Mouse (Mus musculus) thymus, adult 18-20 months (tissue): ENCODE data around the gene Vgll4.
A peak's percentile ranks its signal among the peaks of the same experiment; 100 is the strongest.

Experiments
- DNase-seq, 2 experiments: peaks; one replicate each; pipeline ENCODE4 v3.0.0; 2022; ENCODE audit warnings: mixed read lengths in 2 of 2

Gene Vgll4

GRCm38 (mm10) chr6:114970895-114971294 is 1.1 kb upstream of the Vgll4 start:
- no peak for DNase-seq

DNA sequence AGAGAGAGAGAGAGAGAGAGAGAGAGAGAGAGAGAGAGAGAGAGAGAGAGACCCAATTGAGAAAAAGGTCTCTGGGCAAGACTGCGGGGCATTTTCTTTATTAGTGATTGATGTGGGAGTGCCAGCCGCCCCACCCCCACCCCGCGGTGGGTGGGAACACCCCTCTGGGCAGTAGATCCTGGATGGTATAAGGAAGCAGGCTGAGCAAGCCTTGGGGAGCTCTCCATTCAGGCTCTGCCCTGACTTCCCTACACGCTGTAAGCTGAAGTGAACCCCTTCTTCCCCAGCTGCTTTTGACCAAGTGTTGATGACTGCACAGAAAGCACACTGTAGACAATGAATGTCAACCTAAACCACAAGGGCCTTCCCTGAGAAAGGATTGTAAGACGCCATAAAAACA is 592 bp upstream of the Vgll4 start:
- no peak for DNase-seq

GRCm38 (mm10) chr6:114968361-114969212 is 1.2 kb downstream of the Vgll4 start:
- DNase-seq = peak; percentile 14 to 31

- DNase-seq = no peak
Observed at GRCm38 (mm10) chr6:114967623-114968022, 2.2 kb downstream of the Vgll4 start.

DNA sequence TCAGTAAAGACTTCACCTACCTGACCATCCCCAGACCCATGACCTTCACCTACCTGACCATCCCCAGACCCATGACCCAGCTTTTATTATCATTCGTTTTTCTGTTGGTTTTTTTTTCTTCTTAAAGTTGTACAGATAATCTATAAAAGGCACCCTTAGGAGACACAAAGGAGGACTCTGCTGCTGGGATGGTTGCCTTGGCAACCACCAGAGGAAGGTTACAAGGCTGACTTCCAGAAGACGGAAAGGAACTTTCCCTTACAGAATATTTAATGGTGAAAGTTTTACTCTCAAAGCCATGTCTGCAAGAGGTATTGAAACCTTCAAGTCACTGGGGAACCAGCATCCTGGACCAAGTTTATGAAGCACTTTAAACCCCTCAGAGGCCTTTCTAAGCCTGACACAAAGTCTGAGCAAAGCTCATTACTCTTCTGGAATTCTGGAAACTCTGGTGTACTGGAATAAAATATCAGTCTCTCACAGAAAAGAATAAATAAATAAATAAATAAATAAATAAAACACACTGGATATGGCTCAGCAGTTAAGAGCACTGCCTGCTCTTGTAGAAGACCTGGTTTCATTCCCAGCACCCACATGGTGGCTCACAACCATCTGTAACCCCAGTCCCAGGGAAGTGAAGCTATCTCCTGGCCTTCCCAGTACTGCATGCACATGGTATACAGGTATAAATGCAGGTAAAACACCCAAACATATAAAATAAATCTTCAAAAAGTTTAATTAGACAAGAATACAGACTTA is 3.2 kb downstream of the Vgll4 start:
- DNase-seq = no peak

GRCm38 (mm10) chr6:114965802-114966201 is 4.0 kb downstream of the Vgll4 start:
- DNase-seq = no peak

- DNase-seq = no peak
Observed at GRCm38 (mm10) chr6:114965396-114965795, 4.4 kb downstream of the Vgll4 start.

- DNase-seq = no peak
Observed at GRCm38 (mm10) chr6:114964235-114964634, 5.6 kb downstream of the Vgll4 start.

DNA sequence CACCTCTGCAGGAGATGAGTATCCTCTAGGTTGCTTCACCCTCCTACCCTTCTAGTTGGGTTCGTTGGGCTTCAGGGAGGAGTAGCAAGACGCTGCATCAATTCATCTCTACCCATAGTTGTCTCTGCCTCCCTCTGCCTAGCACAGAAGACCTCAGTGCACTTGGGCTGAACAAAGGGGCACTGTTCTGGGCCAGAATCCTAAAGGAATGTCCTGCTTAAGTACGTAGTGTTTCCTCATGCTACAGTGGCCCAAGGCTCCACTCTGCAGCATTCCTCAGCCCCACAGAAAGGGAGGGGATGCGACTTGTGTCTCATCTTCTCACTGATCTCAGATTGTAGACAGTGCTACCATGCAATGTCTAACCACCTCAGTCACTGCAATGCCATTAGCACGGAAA is 6.2 kb downstream of the Vgll4 start:
- DNase-seq = no peak

GRCm38 (mm10) chr6:114961276-114962068 is 8.3 kb downstream of the Vgll4 start:
- DNase-seq = no peak

- no peak for DNase-seq
Observed at GRCm38 (mm10) chr6:114959012-114959398, 10.8 kb downstream of the Vgll4 start.

- no peak for DNase-seq
Observed at GRCm38 (mm10) chr6:114958249-114959011, 11.4 kb downstream of the Vgll4 start.

DNA sequence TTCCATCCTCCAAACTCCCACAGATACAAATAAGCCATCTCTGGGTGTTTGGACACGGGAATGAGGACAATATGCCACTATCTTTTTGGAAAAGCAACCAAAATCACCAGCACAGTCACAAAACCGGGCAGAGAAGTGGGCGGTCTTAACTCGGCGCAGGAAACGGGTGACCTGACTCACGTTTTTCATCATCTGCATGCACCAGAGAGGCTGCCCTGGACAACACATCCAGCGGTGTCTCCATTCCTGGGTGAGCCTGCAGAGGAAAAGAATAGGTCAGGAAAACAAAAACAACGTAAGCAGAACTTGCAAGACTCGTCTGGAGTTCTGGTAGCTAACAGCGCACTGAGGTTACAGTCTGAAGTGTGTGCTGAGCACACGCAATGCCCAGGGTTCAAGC is 12.0 kb downstream of the Vgll4 start:
- no peak for DNase-seq

- DNase-seq = no peak
Observed at GRCm38 (mm10) chr6:114954496-114954895, 15.3 kb downstream of the Vgll4 start.

DNA sequence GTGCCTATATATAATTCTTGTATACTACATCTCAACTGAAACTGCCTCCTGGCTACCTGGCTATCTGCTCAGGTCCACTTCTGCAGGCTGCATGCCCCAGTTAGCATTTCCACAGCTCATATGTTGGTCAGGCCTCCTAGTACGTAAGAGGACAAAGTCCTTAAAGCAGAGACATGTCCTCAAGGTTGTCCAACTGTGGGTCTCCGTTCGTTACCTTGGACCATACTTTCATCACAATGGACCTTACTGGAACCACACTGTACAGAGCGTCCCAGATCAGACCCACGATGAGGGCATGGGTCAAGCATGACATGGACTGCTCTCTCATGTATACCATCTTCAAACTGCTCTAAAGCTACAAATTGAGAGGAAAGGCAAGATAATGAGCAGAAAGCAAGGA is 16.2 kb downstream of the Vgll4 start:
- DNase-seq = no peak

GRCm38 (mm10) chr6:114952356-114952755 is 17.4 kb downstream of the Vgll4 start:
- DNase-seq = no peak

DNA sequence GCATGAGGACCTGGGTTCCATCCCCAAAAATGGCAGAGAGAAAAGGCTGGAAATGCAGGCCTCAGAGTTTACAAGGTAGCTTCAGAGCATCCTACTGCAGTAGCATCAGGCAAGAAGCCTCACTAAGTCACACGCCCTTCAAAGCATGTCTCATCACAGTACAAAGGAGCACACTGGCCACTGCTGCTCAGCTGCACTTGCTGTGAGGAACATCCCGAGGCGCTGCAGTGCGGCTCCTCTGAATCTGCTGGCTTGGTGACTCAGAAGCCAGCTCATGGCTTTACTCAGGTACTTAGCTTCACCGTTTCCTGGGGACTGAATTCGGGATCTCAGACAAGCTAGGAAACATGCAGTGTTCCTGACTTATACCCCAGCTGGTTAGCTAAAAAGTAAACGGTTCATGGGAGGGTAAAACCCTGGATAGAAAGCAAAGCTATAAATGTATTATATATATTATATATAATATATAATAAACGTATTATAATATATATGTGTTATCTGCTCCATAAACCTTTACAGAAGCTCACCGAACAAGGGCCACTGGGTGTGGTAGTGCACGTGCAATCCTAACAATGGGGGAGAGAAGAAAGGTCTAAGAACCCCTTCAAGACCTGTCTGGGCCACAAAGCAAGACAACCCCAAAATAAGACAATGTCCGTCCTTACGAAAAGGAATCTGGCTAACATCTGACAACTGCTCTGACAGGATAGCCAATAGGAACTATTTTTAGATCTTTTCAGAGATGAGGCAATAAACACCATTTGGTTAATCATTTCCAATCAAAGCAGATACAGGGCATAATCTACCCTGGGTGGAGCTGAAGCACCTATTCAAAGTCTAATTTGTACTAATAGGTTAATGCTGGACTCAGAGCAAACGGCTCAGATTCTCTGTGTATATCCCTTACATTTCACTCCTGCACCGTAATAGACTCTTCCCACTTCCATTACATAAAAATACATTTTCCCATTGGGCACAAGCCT is 25.0 kb downstream of the Vgll4 start:
- no peak for DNase-seq

DNA sequence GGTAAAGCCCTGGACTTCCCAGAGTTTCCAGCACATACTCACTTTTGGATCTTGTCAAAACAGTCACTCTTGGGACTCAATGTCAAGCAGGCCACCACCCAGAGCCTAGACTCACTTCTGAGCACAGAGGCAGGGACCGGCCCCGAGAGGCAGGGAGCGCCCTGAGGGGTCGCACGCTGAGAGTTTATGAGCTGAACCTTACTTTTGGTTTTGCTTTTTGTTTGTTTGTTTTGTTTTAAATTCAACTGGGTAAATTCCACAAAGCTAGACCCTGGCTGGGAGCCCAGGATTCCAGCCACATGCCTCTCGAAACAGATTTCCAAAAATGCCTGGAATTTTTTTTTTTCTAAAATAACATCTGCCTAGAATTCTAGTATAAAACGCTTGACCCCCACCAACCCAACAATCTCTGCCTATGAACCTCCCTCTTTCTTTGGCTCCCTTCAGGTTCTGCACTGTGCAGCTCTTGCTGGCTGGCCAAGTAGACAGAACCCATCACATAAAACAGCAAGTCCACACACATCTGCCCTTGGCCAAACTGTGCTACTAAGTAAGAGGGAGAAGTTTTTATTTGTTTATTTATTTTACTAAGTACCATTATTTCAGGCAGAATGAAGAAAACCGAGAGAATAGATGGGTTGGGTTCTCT is 28.5 kb downstream of the Vgll4 start:
- no peak for DNase-seq

- DNase-seq = no peak
Observed at GRCm38 (mm10) chr6:114939666-114940065, 30.1 kb downstream of the Vgll4 start.

DNA sequence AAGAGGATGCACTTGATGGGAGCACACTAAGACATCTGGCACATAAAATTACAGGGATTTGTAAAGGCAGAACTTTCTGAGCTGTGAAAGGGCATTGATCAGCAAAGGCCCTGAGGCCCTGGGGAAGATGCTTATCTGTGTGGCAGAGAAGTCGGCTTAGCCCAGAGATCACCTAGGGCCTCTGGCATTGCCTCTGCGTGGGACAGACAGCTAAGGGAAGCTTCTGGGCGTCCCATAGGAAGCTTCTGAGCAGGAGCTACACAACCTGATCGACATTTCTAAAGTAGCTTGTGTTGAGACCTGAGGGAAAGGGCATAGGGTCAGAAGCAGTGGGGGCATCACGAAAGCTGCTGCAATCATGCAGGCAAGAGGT is 32.9 kb downstream of the Vgll4 start:
- no peak for DNase-seq
